Mouse (Mus musculus) cortical plate, adult 2 months (tissue): ENCODE data around the gene Srsf1.

Experiments
- CTCF ChIP-seq: fragments of 200-500 bp; IDR thresholded peaks from 2 replicates; pipeline ENCODE4 v1.5.1; 2011; ENCODE audit warnings: mild to moderate bottlenecking, control low read depth, low read length; ENCODE audit not compliant: insufficient read depth; ENCODE audit errors: extremely low read depth
- POLR2A ChIP-seq: fragments of 200-500 bp; IDR thresholded peaks from 2 replicates; pipeline ENCODE4 v1.6.1; 2011; ENCODE audit warnings: mild to moderate bottlenecking, low read length, control low read depth; ENCODE audit not compliant: insufficient read depth; ENCODE audit errors: extremely low read depth

- TF ChIP-seq CTCF: no peak
- no peak for TF ChIP-seq POLR2A
Observed at GRCm38 (mm10) chr11:88048961-88049670, 1.9 kb downstream of the Srsf1 start.
